Mouse (Mus musculus) limb, embryonic 14.5 days (tissue): ENCODE data around the gene Abcc5. TPM values are rescaled to one million over a fixed set of nuclear protein-coding genes. Genes with fewer than 3 reads are reported as not detected.

Source experiments
- ATAC-seq: fragments of 200-750 bp; cut with Nextera tagmentation; 2 replicates; pipeline ENCODE4 v1.8.0; 2017; ENCODE audit warnings: low read depth, moderate number of reproducible peaks, moderate TSS enrichment; ENCODE audit not compliant: low FRiP score
- DNase-seq: peaks from one replicate; pipeline ENCODE4 v3.0.0-alpha.2; 2015; ENCODE audit warnings: low spot score
- H3K27ac ChIP-seq: fragments of 300-500 bp; sonication (generic); replicated peaks from 2 replicates; pipeline ENCODE4 v1.5.1; 2014; ENCODE audit warnings: low read depth, mild to moderate bottlenecking, low read length, moderate library complexity, mixed read lengths
- H3K27me3 ChIP-seq: fragments of 300-500 bp; sonication (generic); 2 replicates; pipeline ENCODE4 v1.6.1; 2014; ENCODE audit warnings: low read length, mixed read lengths; ENCODE audit not compliant: control insufficient read depth, insufficient read depth
- H3K36me3 ChIP-seq: fragments of 300-500 bp; sonication (generic); 2 replicates; pipeline ENCODE4 v1.6.1; 2014; ENCODE audit warnings: mild to moderate bottlenecking, low read length, moderate library complexity, mixed read lengths; ENCODE audit not compliant: control insufficient read depth, insufficient read depth
- H3K4me1 ChIP-seq: fragments of 300-500 bp; sonication (generic); 2 replicates; pipeline ENCODE4 v1.6.1; 2014; ENCODE audit warnings: antibody characterized with exemption, low read length, mixed read lengths; ENCODE audit not compliant: control insufficient read depth, insufficient read depth
- H3K4me2 ChIP-seq: fragments of 300-500 bp; sonication (generic); replicated peaks from 2 replicates; pipeline ENCODE4 v1.6.1; 2014; ENCODE audit warnings: low read depth, mild to moderate bottlenecking, low read length, moderate library complexity; ENCODE audit not compliant: severe bottlenecking
- H3K4me3 ChIP-seq: fragments of 300-500 bp; sonication (generic); replicated peaks from 2 replicates; pipeline ENCODE4 v1.5.1; 2014; ENCODE audit warnings: low read length
- H3K9ac ChIP-seq: fragments of 300-500 bp; sonication (generic); 2 replicates; pipeline ENCODE4 v1.6.1; 2014; ENCODE audit warnings: mild to moderate bottlenecking, low read depth, low read length, moderate library complexity; ENCODE audit not compliant: severe bottlenecking
- H3K9me3 ChIP-seq: fragments of 300-500 bp; sonication (generic); 2 replicates; pipeline ENCODE4 v1.6.1; 2016; ENCODE audit warnings: low read length; ENCODE audit not compliant: control insufficient read depth
- POLR2A ChIP-seq: fragments of 200-500 bp; IDR thresholded peaks from 2 replicates; pipeline ENCODE4 v1.8.0; 2012; ENCODE audit warnings: inconsistent platforms, mild to moderate bottlenecking, moderate library complexity, borderline replicate concordance; ENCODE audit not compliant: insufficient read depth, insufficient read length; ENCODE audit errors: extremely low read depth
- WGBS: fragments of 180-500 bp; shearing (Covaris S2); extraction: QIAGEN DNeasy Blood & Tissue Kit; methylation state at CpG from one replicate; pipeline ENCODE4 v1.1.7; 2014; 5-methylcytosine and 5-hydroxymethylcytosine counted together
- polyA plus RNA-seq, 2 experiments: library from polyadenylated mRNA; depleted of rRNA in 1 of 2; stranded (reverse) in 1 of 2; unstranded in 1 of 2; fragments of >200 nt; fragmentation: Nextera tagmentation in 1 of 2; extraction: Ambion mirVana in 1 of 2; gene quantifications; 2 replicates each; pipeline versions ENCODE4 v1.2.1 to v1.2.3; 2012 to 2014

Abcc5 gene
- polyA plus RNA-seq, 2 experiments, result 73.1 to 223 TPM

DNA sequence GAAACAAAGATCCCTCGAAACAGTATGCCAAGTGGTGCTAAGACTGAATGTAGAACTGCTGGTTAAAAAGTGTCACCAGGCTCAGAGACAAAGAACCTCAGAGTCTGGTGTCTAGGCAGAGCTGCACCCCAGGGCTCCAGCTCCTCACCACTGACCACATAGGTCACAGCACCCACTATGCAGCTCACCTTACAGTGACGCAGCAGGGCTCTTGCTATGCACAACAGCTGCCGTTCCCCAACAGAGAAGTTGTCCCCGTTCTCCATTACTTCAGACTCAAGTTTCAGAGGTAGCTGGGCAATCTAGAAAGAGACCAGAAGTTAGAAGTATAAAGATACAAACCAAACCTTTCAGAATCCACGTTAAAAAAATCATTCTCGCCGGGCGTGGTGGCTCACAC is 91.3 kb downstream of the Abcc5 start:
- 96% methylated on average over 8 of the region's 8 CpGs for WGBS
- no peak overlapping the region for H3K4me2 ChIP-seq

DNA sequence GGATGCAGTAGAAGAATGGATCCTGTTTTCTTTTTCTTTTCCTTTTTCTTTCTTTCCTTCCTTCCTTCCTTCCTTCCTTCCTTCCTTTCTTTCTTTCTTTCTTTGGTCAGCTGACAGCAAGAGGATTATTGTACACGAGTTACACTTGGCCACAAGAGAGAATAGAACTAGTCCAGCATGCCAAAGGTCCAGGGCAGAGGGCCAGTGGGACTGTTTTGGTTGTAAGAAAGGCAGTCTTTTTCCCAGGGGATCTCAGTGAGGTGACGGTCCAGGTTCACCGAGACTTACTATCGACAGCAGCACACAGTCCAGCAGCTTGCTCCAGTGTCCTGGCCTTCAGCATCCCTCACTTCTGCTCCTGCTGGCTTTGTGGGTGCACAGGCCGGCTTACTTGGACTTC is 97.9 kb downstream of the Abcc5 start:
- 95% methylated on average over 5 of the region's 5 CpGs for WGBS
- H3K4me2 ChIP-seq, result no peak overlapping the region
- no peak for TF ChIP-seq POLR2A
- H3K4me3 ChIP-seq, result no peak overlapping the region
- ATAC-seq (no peak), DNase-seq (no peak)
- no peak overlapping the region for H3K9ac ChIP-seq
- H3K27ac ChIP-seq, result no peak overlapping the region
- no peaks in the 10 kb centered on the region for H3K4me1 ChIP-seq
- peaks cover 36% of the 10 kb centered on the region for H3K36me3 ChIP-seq
- no peaks in the 10 kb centered on the region for H3K27me3 ChIP-seq
- H3K9me3 ChIP-seq, result no peaks in the 10 kb centered on the region

More for the DNA sequence above, 91.3 kb downstream of the Abcc5 start:
- H3K27me3 ChIP-seq, result no peaks in the 10 kb centered on the region
- no peak for ATAC-seq
- TF ChIP-seq POLR2A, result no peak
- DNase-seq, result no peak
- H3K36me3 ChIP-seq, result peaks cover 63% of the 10 kb centered on the region
- H3K4me3 ChIP-seq, result no peak overlapping the region
- no peak overlapping the region for H3K27ac ChIP-seq
- no peak overlapping the region for H3K9ac ChIP-seq
- no peaks in the 10 kb centered on the region for H3K9me3 ChIP-seq
- no peaks in the 10 kb centered on the region for H3K4me1 ChIP-seq

DNA sequence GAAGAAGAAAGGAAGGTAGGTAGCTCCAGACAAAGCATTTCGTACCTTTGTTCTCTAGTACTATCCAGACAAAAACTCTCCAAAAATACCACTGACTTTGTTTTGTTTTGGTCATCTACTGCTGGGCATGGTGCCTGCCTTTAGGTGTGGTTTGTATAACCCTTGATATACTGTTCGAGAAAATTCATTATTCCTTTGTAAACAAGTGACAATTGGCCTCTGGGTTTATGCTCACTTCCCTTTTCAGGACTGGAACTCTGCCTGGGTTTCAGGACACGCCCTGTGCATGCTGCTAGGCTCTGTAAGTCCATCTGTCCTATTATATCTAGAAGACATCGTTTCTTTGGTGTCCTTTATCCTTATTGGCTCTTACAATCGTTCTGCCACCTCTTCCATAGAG is 100.9 kb downstream of the Abcc5 start, which contains the start of gene Cyp2ab1:
TSS of gene Cyp2ab1 (minus strand) at position 119 of the 400 bp plus-strand sequence.
- H3K27me3 ChIP-seq, result no peaks in the 10 kb centered on the region
- no peak within 1 kb of the TSS for H3K27ac ChIP-seq
- H3K9ac ChIP-seq, result no peak within 1 kb of the TSS
- H3K4me1 ChIP-seq, result no peaks in the 10 kb centered on the region
- no peak for TF ChIP-seq POLR2A
- H3K4me3 ChIP-seq, result no peak within 1 kb of the TSS
- ATAC-seq (no peak), DNase-seq (no peak)
- no peak within 1 kb of the TSS for H3K4me2 ChIP-seq
- whole genome bisulfite sequencing, result 71% methylated on average over 5 of the region's 5 CpGs
- peaks cover 17% of the 10 kb centered on the region for H3K36me3 ChIP-seq
- H3K9me3 ChIP-seq, result no peaks in the 10 kb centered on the region

DNA sequence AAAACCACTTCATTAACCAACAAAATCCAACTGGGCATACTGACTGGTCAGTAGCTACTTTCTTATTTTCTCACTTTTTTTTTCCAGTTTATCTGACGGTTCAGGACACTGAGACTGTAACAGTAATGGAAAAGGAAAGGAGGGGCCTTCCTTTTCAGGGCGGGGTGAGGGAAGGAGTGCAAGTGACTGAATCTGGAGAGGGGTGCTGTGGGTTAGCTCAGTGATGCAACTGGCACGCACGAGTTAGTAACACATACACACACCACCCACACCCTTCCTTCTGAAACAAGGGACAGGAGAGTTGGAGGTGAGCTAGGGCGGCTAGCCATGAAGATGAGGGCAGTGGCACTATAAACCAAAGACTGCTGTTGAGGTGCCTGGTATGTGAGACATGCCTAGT is 102.3 kb downstream of the Abcc5 start:
- Histone ChIP-seq H3K4me1 (no peaks in the 10 kb centered on the region), H3K27me3 (no peaks in the 10 kb centered on the region), H3K9ac (no peak overlapping the region), H3K4me3 (no peak overlapping the region), H3K4me2 (no peak overlapping the region), H3K27ac (no peak overlapping the region), H3K36me3 (peaks cover 7% of the 10 kb centered on the region; the same call in 1 of the 2 replicates), H3K9me3 (no peaks in the 10 kb centered on the region)
- ATAC-seq, result no peak
- no peak for TF ChIP-seq POLR2A
- no peak for DNase-seq
- 73% methylated on average over 5 of the region's 5 CpGs for WGBS

- no peak overlapping the region for H3K4me2 ChIP-seq
- WGBS, result 87% methylated on average over 4 of the region's 4 CpGs
- H3K9ac ChIP-seq, result no peak overlapping the region
- H3K27me3 ChIP-seq, result no peaks in the 10 kb centered on the region
- DNase-seq (no peak), ATAC-seq (no peak)
- H3K36me3 ChIP-seq, result no peaks in the 10 kb centered on the region
- no peak overlapping the region for H3K4me3 ChIP-seq
- H3K9me3 ChIP-seq, result no peaks in the 10 kb centered on the region
- H3K27ac ChIP-seq, result no peak overlapping the region
- H3K4me1 ChIP-seq, result no peaks in the 10 kb centered on the region
- no peak for TF ChIP-seq POLR2A
These were observed 103.9 kb downstream of the Abcc5 start for GRCm38 (mm10) chr16:20322274-20322673.

GRCm38 (mm10) chr16:20316770-20317169 is 109.4 kb downstream of the Abcc5 start:
- no peak for TF ChIP-seq POLR2A

More at GRCm38 (mm10) chr16:20316770-20317169, 109.4 kb downstream of the Abcc5 start:
- Histone ChIP-seq H3K4me2 (no peak overlapping the region), H3K4me3 (no peak overlapping the region), H3K9ac (no peak overlapping the region), H3K4me1 (no peaks in the 10 kb centered on the region), H3K9me3 (no peaks in the 10 kb centered on the region), H3K36me3 (no peaks in the 10 kb centered on the region), H3K27ac (no peak overlapping the region), H3K27me3 (no peaks in the 10 kb centered on the region)
- DNase-seq (no peak), ATAC-seq (no peak)
- WGBS, result 75% methylated on average over 6 of the region's 6 CpGs
